Mouse (Mus musculus) limb, embryonic 12.5 days (tissue): ENCODE measurements around the gene Gnai2. TPM values are rescaled to one million over a fixed set of nuclear protein-coding genes. Genes with fewer than 3 reads are reported as not detected.

ENCODE experiments used
- ATAC-seq: fragments of 200-750 bp; cut with Nextera tagmentation; 2 replicates; pipeline ENCODE4 v1.8.0; 2017; ENCODE audit warnings: low read depth, moderate TSS enrichment; ENCODE audit not compliant: insufficient number of reproducible peaks, insufficient read depth, low FRiP score, low TSS enrichment
- H3K27ac ChIP-seq: fragments of 300-500 bp; sonication (generic); 2 replicates; pipeline ENCODE4 v1.5.1; 2016; ENCODE audit warnings: mild to moderate bottlenecking, moderate library complexity
- H3K27me3 ChIP-seq: fragments of 300-500 bp; sonication (generic); 2 replicates; pipeline ENCODE4 v1.6.1; 2016; ENCODE audit warnings: mild to moderate bottlenecking, moderate library complexity
- H3K36me3 ChIP-seq: fragments of 300-500 bp; sonication (generic); 2 replicates; pipeline ENCODE4 v1.6.1; 2016; ENCODE audit warnings: mild to moderate bottlenecking, moderate library complexity
- H3K4me1 ChIP-seq: fragments of 300-500 bp; sonication (generic); replicated peaks from 2 replicates; pipeline ENCODE4 v1.6.1; 2016
- H3K4me2 ChIP-seq: fragments of 300-500 bp; sonication (generic); 2 replicates; pipeline ENCODE4 v1.6.1; 2016; ENCODE audit warnings: mild to moderate bottlenecking, moderate library complexity
- H3K4me3 ChIP-seq: fragments of 300-500 bp; sonication (generic); replicated peaks from 2 replicates; pipeline ENCODE4 v1.5.1; 2016; ENCODE audit warnings: mild to moderate bottlenecking
- H3K9ac ChIP-seq: fragments of 300-500 bp; sonication (generic); replicated peaks from 2 replicates; pipeline ENCODE4 v1.6.1; 2016; ENCODE audit warnings: mild to moderate bottlenecking, moderate library complexity
- H3K9me3 ChIP-seq: fragments of 300-500 bp; sonication (generic); 2 replicates; pipeline ENCODE4 v1.6.1; 2016; ENCODE audit warnings: mild to moderate bottlenecking, moderate library complexity
- WGBS: fragments of 180-500 bp; shearing (Covaris S2); methylation state at CpG from one replicate; pipeline ENCODE4 v1.1.7; 2016; 5-methylcytosine and 5-hydroxymethylcytosine counted together
- polyA plus RNA-seq: library from polyadenylated mRNA; unstranded; fragments of >200 nt; fragmentation: Nextera tagmentation; extraction: Ambion mirVana; gene quantifications from 2 replicates; pipeline ENCODE4 v1.2.1, GENCODE M21; 2016

The Gnai2 gene
- polyA plus RNA-seq, 1 experiment from 2014 or later = 400 TPM

- H3K9me3 ChIP-seq = no peaks in the 10 kb centered on the region
- H3K27ac ChIP-seq = peak overlapping the region; percentile 74
- peak overlapping the region; percentile 56 for H3K4me2 ChIP-seq
Observed at GRCm38 (mm10) chr9:107607653-107608245, 27.4 kb downstream of the Gnai2 start.

DNA sequence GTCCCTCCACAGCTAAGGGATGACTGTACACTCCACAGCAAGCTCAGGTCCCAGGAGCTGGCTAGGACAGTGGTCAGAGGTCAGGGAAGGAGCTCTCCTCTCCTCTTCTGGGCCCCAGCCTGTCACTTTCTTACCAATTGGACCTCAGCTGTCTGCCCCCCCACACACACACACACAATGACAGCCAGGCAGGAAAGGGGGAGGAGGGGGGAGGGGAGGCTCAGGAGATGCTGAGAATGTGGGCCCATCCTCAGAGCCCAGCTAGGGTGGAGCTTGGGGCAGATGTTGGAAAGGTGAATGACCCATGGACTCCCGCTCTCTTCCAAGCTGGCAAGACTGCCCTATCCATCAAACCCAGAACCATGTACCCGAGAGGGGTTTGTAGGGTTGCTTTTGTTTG lies 28.1 kb downstream of the Gnai2 start:
- Histone ChIP-seq H3K4me1 (peaks cover 97% of the 10 kb centered on the region), H3K36me3 (no peaks in the 10 kb centered on the region), H3K27ac (peak overlapping the region; percentile 74), H3K9me3 (no peaks in the 10 kb centered on the region), H3K4me2 (peak overlapping the region; percentile 56), H3K9ac (peak overlapping the region; percentile 28), H3K27me3 (no peaks in the 10 kb centered on the region), H3K4me3 (peak overlapping the region; percentile 21)
- ATAC-seq = no peak
- WGBS = 62% methylated on average over 2 of the region's 2 CpGs

More at GRCm38 (mm10) chr9:107607653-107608245, 27.4 kb downstream of the Gnai2 start:
- Histone ChIP-seq H3K4me1 (peaks cover 95% of the 10 kb centered on the region), H3K27me3 (no peaks in the 10 kb centered on the region), H3K4me3 (no peak overlapping the region), H3K9ac (0 out of 2 replicates have a peak overlapping the region, but pooled peaks have one; percentile 18), H3K36me3 (no peaks in the 10 kb centered on the region)
- ATAC-seq = no peak
- 48% methylated on average over 9 of the region's 9 CpGs for WGBS

GRCm38 (mm10) chr9:107606591-107606990 lies 28.6 kb downstream of the Gnai2 start:
- Histone ChIP-seq H3K9ac (peak overlapping the region; percentile 28), H3K36me3 (no peaks in the 10 kb centered on the region), H3K27ac (peak overlapping the region; percentile 74), H3K4me1 (peaks cover 93% of the 10 kb centered on the region), H3K4me2 (peak overlapping the region; percentile 56), H3K9me3 (no peaks in the 10 kb centered on the region), H3K4me3 (peak overlapping the region; percentile 21), H3K27me3 (no peaks in the 10 kb centered on the region)
- whole genome bisulfite sequencing = 3% methylated on average over 9 of the region's 9 CpGs
- ATAC-seq = no peak

DNA sequence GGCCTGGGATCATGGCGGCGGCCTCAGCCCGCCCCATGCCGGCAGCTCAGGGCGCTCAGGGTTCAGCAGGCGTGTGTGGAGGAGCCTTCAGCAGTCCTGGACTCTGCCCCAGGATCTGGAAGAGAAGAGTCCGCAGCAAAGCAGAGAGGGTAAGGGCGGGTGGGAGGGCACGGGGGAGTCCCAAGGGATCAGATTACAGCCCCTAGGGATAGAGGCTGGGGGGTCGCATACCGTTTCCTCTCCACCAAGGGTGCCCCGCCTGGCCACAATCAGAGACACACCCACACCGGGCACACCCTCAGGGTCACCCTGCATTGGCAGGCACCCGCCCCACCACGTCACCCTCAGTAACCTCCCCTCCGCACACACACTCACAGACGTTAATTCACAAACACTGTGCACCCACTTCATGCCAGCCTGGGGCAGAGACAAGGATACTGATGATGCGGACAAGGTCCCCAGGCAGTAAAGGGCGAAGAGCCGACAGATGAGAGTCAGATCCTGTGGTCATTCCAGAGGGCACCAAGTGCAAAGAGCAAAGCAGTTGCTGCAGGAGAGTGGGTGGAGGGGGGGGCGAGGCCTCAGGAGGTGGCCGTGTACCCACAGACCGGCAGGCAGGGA lies 30.0 kb downstream of the Gnai2 start:
- Histone ChIP-seq H3K27me3 (no peaks in the 10 kb centered on the region; the same call in 1 of the 2 replicates), H3K4me1 (peaks cover 79% of the 10 kb centered on the region), H3K4me3 (peak overlapping the region; percentile 20), H3K9ac (peak overlapping the region; percentile 34), H3K9me3 (no peaks in the 10 kb centered on the region), H3K27ac (peak overlapping the region; percentile 74), H3K36me3 (no peaks in the 10 kb centered on the region), H3K4me2 (peak overlapping the region; percentile 45)
- ATAC-seq = no peak
- WGBS = 38% methylated on average over 23 of the region's 23 CpGs

- Histone ChIP-seq H3K36me3 (peaks cover 4% of the 10 kb centered on the region; the same call in 1 of the 2 replicates), H3K27me3 (peaks cover 8% of the 10 kb centered on the region), H3K9me3 (no peaks in the 10 kb centered on the region), H3K9ac (no peak overlapping the region), H3K4me2 (no peak overlapping the region), H3K4me1 (peaks cover 60% of the 10 kb centered on the region), H3K27ac (no peak overlapping the region), H3K4me3 (no peak overlapping the region)
- WGBS = 79% methylated on average over 6 of the region's 6 CpGs
- no peak for ATAC-seq
Observed at GRCm38 (mm10) chr9:107603251-107603650, 31.9 kb downstream of the Gnai2 start.

GRCm38 (mm10) chr9:107602068-107602648 lies 33.0 kb downstream of the Gnai2 start:
- no peak overlapping the region for H3K4me2 ChIP-seq
- ATAC-seq = no peak
- H3K4me1 ChIP-seq = peaks cover 49% of the 10 kb centered on the region
- H3K4me3 ChIP-seq = no peak overlapping the region
- WGBS = 11% methylated on average over 10 of the region's 10 CpGs
- H3K27me3 ChIP-seq = peaks cover 8% of the 10 kb centered on the region
- 0 out of 2 replicates have a peak overlapping the region, but pooled peaks have one; percentile 5 for H3K9ac ChIP-seq
- H3K9me3 ChIP-seq = no peaks in the 10 kb centered on the region
- 0 out of 2 replicates have a peak overlapping the region, but pooled peaks have one; percentile 5 for H3K27ac ChIP-seq
- peaks cover 4% of the 10 kb centered on the region; the same call in 1 of the 2 replicates for H3K36me3 ChIP-seq

GRCm38 (mm10) chr9:107601275-107601674 lies 33.9 kb downstream of the Gnai2 start:
- no peaks in the 10 kb centered on the region for H3K9me3 ChIP-seq
- no peak overlapping the region for H3K27ac ChIP-seq
- no peak overlapping the region for H3K4me3 ChIP-seq
- H3K27me3 ChIP-seq = peaks cover 8% of the 10 kb centered on the region
- H3K36me3 ChIP-seq = peaks cover 4% of the 10 kb centered on the region; the same call in 1 of the 2 replicates
- no peak overlapping the region for H3K4me2 ChIP-seq
- WGBS = 82% methylated on average over 11 of the region's 11 CpGs
- H3K9ac ChIP-seq = no peak overlapping the region
- H3K4me1 ChIP-seq = peaks cover 40% of the 10 kb centered on the region
- no peak for ATAC-seq

DNA sequence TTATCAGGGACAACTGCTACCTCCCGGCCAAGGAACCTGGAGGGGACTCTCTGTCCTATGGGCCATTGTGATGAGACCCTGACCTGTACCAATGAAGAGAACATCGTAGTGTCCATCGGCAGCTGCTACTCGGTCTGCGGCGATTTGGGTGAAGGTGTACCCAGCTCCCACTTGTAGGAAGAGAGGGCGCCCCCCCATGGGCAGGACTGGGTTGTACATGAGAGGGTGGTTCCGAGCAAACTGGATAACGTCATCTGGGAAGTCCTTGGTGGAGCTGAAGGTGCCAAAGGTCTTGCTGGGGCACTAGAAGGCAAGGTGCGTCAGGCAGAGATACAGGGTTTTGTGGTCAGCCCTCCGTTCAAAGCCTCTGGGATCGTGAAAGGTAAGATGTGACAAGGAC lies 34.4 kb downstream of the Gnai2 start:
- H3K9me3 ChIP-seq = no peaks in the 10 kb centered on the region
- peaks cover 4% of the 10 kb centered on the region; the same call in 1 of the 2 replicates for H3K36me3 ChIP-seq
- peaks cover 35% of the 10 kb centered on the region for H3K4me1 ChIP-seq
- H3K27ac ChIP-seq = no peak overlapping the region
- ATAC-seq = no peak
- peaks cover 8% of the 10 kb centered on the region for H3K27me3 ChIP-seq
- H3K4me3 ChIP-seq = no peak overlapping the region
- no peak overlapping the region for H3K9ac ChIP-seq
- WGBS = 79% methylated on average over 12 of the region's 12 CpGs
- H3K4me2 ChIP-seq = no peak overlapping the region

DNA sequence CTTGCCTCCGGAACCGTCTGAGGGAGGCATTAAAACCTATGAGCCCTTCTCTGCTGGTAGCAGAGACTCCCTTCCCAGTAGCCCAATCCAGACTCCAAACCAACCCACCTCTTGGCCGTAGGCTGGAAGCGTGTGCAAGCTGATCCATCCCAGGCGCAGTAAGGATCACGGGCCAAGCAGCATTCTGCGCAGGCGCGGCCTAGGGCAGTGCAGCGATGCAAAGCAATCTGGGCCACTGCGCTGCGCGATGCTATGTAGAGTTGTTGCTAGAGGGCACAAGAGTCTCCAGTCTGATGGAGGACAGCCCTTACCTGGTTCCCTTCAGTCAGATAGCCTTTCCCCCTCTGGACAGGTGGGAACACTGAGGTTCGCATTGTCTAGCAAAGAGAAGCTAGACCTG lies 35.3 kb downstream of the Gnai2 start:
- Histone ChIP-seq H3K9ac (no peak overlapping the region), H3K4me3 (no peak overlapping the region), H3K36me3 (peaks cover 4% of the 10 kb centered on the region; the same call in 1 of the 2 replicates), H3K4me2 (no peak overlapping the region), H3K27ac (no peak overlapping the region), H3K4me1 (peaks cover 26% of the 10 kb centered on the region), H3K9me3 (no peaks in the 10 kb centered on the region), H3K27me3 (peaks cover 8% of the 10 kb centered on the region)
- no peak for ATAC-seq
- WGBS = 69% methylated on average over 14 of the region's 14 CpGs

GRCm38 (mm10) chr9:107599433-107599832 lies 35.7 kb downstream of the Gnai2 start:
- 76% methylated on average over 9 of the region's 9 CpGs for WGBS
- Histone ChIP-seq H3K27ac (no peak overlapping the region), H3K27me3 (peaks cover 8% of the 10 kb centered on the region), H3K4me2 (no peak overlapping the region), H3K36me3 (peaks cover 4% of the 10 kb centered on the region; the same call in 1 of the 2 replicates), H3K4me3 (no peak overlapping the region), H3K4me1 (peaks cover 24% of the 10 kb centered on the region), H3K9me3 (no peaks in the 10 kb centered on the region), H3K9ac (no peak overlapping the region)
- no peak for ATAC-seq

DNA sequence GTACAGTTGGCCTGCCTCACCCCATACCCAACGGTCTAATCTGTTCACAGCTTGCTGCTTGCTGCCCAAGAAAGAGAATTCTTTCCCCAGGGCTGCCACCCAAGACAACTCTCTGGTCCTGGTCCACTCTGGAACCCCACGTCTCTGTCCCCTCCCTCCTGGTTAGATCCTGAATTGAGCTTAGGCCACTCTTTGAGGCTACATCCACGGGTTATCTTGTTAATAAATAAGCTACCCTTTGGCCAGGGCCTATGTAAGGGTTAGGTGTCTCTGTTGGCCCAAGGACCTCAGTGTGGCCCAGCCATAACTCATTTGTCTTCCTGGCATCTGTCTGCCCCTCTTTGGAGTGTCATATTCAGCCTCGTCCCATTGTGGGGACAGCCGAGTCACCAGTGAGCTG lies 36.8 kb downstream of the Gnai2 start:
- Histone ChIP-seq H3K9me3 (no peaks in the 10 kb centered on the region), H3K4me1 (peaks cover 15% of the 10 kb centered on the region), H3K4me3 (no peak overlapping the region), H3K4me2 (no peak overlapping the region), H3K27me3 (peaks cover 8% of the 10 kb centered on the region), H3K36me3 (peaks cover 14% of the 10 kb centered on the region), H3K9ac (no peak overlapping the region), H3K27ac (no peak overlapping the region)
- WGBS = 85% methylated on average over 5 of the region's 5 CpGs
- no peak for ATAC-seq
